Comparison of ENCODE assay signal across 8 mouse cellular contexts in the genomic region with DNA sequence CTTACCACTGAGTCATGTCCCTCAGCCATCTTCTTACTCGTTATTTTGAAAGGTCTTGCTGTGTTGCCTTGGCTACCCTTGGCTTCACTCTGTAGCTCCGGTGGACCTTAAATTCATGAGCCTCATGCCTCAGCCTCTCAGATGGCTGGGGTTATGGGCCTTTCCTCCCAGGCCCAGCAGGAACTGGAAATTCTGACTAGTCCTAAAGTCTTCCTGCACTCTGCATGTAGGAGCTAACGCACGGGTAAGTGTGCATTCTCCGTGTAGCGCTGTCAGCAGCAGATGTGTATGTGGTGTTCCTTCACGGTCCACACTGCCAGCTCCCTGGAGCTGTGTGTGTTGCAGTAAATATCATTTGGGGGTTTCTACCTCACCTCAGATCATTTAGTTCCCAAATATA. TPM values are rescaled to one million over a fixed set of nuclear protein-coding genes. Genes with fewer than 3 reads are reported as not detected.
A peak's percentile ranks its signal among the peaks of the same experiment; 100 is the strongest.
DNase-seq lines count a peak whose midpoint lies in the region; ATAC-seq and TF ChIP-seq lines count a peak whose summit lies in the region.

No protein-coding gene starts in this region.

- 0 out of 2 replicates have a peak overlapping the region, but pooled peaks have one; percentile 34 for H3K9ac ChIP-seq in limb, embryonic 12.5 days (replicated peaks)

- H3K27ac ChIP-seq in embryonic fibroblast, embryonic 13.5 days (ENCODE audit: insufficient read depth, low read length): no peak overlapping the region
- H3K27ac ChIP-seq in limb, embryonic 12.5 days: no peak overlapping the region

- TF ChIP-seq POLR2A in embryonic fibroblast, embryonic 13.5 days (IDR thresholded peaks at IDR 0.05; ENCODE audit: low read depth, low read length): no peak

- H3K36me3 ChIP-seq in megakaryocyte, embryonic 14.5 days (replicated peaks; ENCODE audit: low read length): peaks cover 30% of the 10 kb centered on the region
- peaks cover 49% of the 10 kb centered on the region for H3K36me3 ChIP-seq in limb, embryonic 12.5 days
- H3K36me3 ChIP-seq in splenic B cell, adult 2 months (ENCODE audit: control insufficient read depth, insufficient read depth, low read length, poor library complexity, severe bottlenecking): peaks cover 2% of the 10 kb centered on the region; the same call in 1 of the 2 replicates

- H3K27me3 ChIP-seq in megakaryocyte, embryonic 14.5 days (replicated peaks): no peaks in the 10 kb centered on the region
- no peaks in the 10 kb centered on the region for H3K27me3 ChIP-seq in limb, embryonic 12.5 days
- no peaks in the 10 kb centered on the region for H3K27me3 ChIP-seq in splenic B cell, adult 2 months (ENCODE audit: control insufficient read depth, insufficient read depth, low read length, poor library complexity, severe bottlenecking)

- no peak for TF ChIP-seq CTCF in embryonic fibroblast, embryonic 13.5 days (IDR thresholded peaks at IDR 0.05; ENCODE audit: borderline replicate concordance, insufficient read depth, low read length)

- peak overlapping the region; percentile 82 for H3K4me2 ChIP-seq in limb, embryonic 12.5 days

- 84% methylated on average over 7 of the region's 7 CpGs for WGBS in limb, embryonic 12.5 days

- H3K4me1 ChIP-seq in megakaryocyte, embryonic 14.5 days: peaks cover 35% of the 10 kb centered on the region
- no peaks in the 10 kb centered on the region for H3K4me1 ChIP-seq in embryonic fibroblast, embryonic 13.5 days (ENCODE audit: control insufficient read depth, insufficient read depth, low read length)
- H3K4me1 ChIP-seq in limb, embryonic 12.5 days (replicated peaks): peaks cover 14% of the 10 kb centered on the region

- H3K4me3 ChIP-seq in megakaryocyte, embryonic 14.5 days (replicated peaks): peak overlapping the region; percentile 96
- peak overlapping the region; percentile 88; the same call in 1 of the 2 replicates for H3K4me3 ChIP-seq in embryonic fibroblast, embryonic 13.5 days (ENCODE audit: insufficient read depth, low read length)
- H3K4me3 ChIP-seq in limb, embryonic 12.5 days (replicated peaks): peak overlapping the region; percentile 73; the same call in 1 of the 2 replicates

- intact Hi-C loops in left cerebral cortex, postnatal 25 days (cut with DNase I): loop anchor here (10.0 kb wide), 1 partner anchor 224 kb away; no protein-coding TSS in a partner anchor

- no peak for ATAC-seq in megakaryocyte, adult 5-6 weeks (ENCODE audit: poor library complexity, severe bottlenecking)
- no peak for ATAC-seq in limb, embryonic 12.5 days (ENCODE audit: insufficient number of reproducible peaks, insufficient read depth, low FRiP score, low TSS enrichment, low read depth)

- DNase-seq in splenic B cell, adult 2 months (ENCODE audit: low read depth, low spot score): peak; percentile 14
- DNase-seq in embryo, embryonic 11 days: no peak
- DNase-seq in left cerebral cortex, postnatal 25 days (ENCODE audit: low spot score in 2 of 2): no peak
- DNase-seq in spleen, postnatal 14 days (ENCODE audit: low spot score in 2 of 2): no peak

- no peaks in the 10 kb centered on the region for H3K9me3 ChIP-seq in megakaryocyte, embryonic 14.5 days
- no peaks in the 10 kb centered on the region for H3K9me3 ChIP-seq in limb, embryonic 12.5 days

RNA-seq across cellular contexts. Expression of a gene that starts 1.5 kb away (rescaled TPM):
- polyA plus RNA-seq in megakaryocyte, embryonic 14.5 days (2012; ENCODE audit: insufficient read depth, low replicate concordance): 1.4 and 4.4 TPM in 2 replicates
- 28.5 and 28.8 TPM in 2 replicates for total RNA-seq in megakaryocyte, adult 5-6 weeks (2015)
- total RNA-seq in megakaryocyte, adult 5-6 weeks (2017): 55.9 and 83.8 TPM in 2 replicates
- 37.8 and 40.0 TPM in 2 replicates for polyA plus RNA-seq in embryonic fibroblast, embryonic 13.5 days (2011; ENCODE audit: insufficient read length, low read depth, missing spikeins)
- polyA plus RNA-seq in limb, embryonic 12.5 days (2016; fragmentation: Nextera tagmentation; extraction: Ambion mirVana): 207 and 209 TPM in 2 replicates
- 10 to 100 TPM; 50.0 to 55.6 TPM for total RNA-seq in left cerebral cortex, postnatal 25 days (2021)

RNA-seq across cellular contexts. Expression of a gene that starts 8.1 kb away (rescaled TPM):
- 39.6 and 51.9 TPM in 2 replicates for polyA plus RNA-seq in megakaryocyte, embryonic 14.5 days (2012; ENCODE audit: insufficient read depth, low replicate concordance)
- 13.0 and 14.1 TPM in 2 replicates for total RNA-seq in megakaryocyte, adult 5-6 weeks (2015)
- 17.5 and 19.6 TPM in 2 replicates for total RNA-seq in megakaryocyte, adult 5-6 weeks (2017)
- polyA plus RNA-seq in embryonic fibroblast, embryonic 13.5 days (2011; ENCODE audit: insufficient read length, low read depth, missing spikeins): 12.0 and 15.2 TPM in 2 replicates
- 45.1 and 54.3 TPM in 2 replicates for polyA plus RNA-seq in limb, embryonic 12.5 days (2016; fragmentation: Nextera tagmentation; extraction: Ambion mirVana)
- total RNA-seq in left cerebral cortex, postnatal 25 days (2021): 10 to 100 TPM; 19.9 to 20.8 TPM

RNA-seq across cellular contexts. Expression of a gene that starts 59.3 kb away (rescaled TPM):
- polyA plus RNA-seq in megakaryocyte, embryonic 14.5 days (2012; ENCODE audit: insufficient read depth, low replicate concordance): not detected in 2 replicates
- total RNA-seq in megakaryocyte, adult 5-6 weeks (2015): 0.18 TPM in 1 of 2 replicates, not detected in the other
- 1.0 TPM in 1 of 2 replicates, not detected in the other for total RNA-seq in megakaryocyte, adult 5-6 weeks (2017)
- 6.2 and 10.4 TPM in 2 replicates for polyA plus RNA-seq in embryonic fibroblast, embryonic 13.5 days (2011; ENCODE audit: insufficient read length, low read depth, missing spikeins)
- polyA plus RNA-seq in limb, embryonic 12.5 days (2016; fragmentation: Nextera tagmentation; extraction: Ambion mirVana): 9.6 and 11.4 TPM in 2 replicates
- 10 to 100 TPM; 14.6 to 22.7 TPM for total RNA-seq in left cerebral cortex, postnatal 25 days (2021)
